Mouse (Mus musculus): ENCODE results near the gene Fam102b. TPM values are rescaled to one million over a fixed set of nuclear protein-coding genes. Genes with fewer than 3 reads are reported as not detected.

Fam102b gene
- polyA plus RNA-seq, 1 experiment, result 3.7 TPM

- H3K36me3 ChIP-seq (ENCODE audit: control insufficient read depth, insufficient read depth), result no peaks in the 10 kb centered on the region
- no peak for TF ChIP-seq POLR2AphosphoS2 (IDR thresholded peaks at IDR 0.05; ENCODE audit: insufficient read length, low read depth)
- no peak overlapping the region for H3K4me2 ChIP-seq (ENCODE audit: low read depth)
- H3K79me2 ChIP-seq (ENCODE audit: control insufficient read depth, insufficient read depth), result peaks cover 4% of the 10 kb centered on the region
- H3K27me3 ChIP-seq (ENCODE audit: control insufficient read depth, insufficient read depth, insufficient read length), result no peaks in the 10 kb centered on the region
- H3K4me3 ChIP-seq, result no peak overlapping the region
- no peak overlapping the region for H3ac ChIP-seq (ENCODE audit: control insufficient read depth, insufficient read length)
Measured at GRCm38 (mm10) chr3:109023066-109023465, 4.3 kb downstream of the Fam102b start.

DNA sequence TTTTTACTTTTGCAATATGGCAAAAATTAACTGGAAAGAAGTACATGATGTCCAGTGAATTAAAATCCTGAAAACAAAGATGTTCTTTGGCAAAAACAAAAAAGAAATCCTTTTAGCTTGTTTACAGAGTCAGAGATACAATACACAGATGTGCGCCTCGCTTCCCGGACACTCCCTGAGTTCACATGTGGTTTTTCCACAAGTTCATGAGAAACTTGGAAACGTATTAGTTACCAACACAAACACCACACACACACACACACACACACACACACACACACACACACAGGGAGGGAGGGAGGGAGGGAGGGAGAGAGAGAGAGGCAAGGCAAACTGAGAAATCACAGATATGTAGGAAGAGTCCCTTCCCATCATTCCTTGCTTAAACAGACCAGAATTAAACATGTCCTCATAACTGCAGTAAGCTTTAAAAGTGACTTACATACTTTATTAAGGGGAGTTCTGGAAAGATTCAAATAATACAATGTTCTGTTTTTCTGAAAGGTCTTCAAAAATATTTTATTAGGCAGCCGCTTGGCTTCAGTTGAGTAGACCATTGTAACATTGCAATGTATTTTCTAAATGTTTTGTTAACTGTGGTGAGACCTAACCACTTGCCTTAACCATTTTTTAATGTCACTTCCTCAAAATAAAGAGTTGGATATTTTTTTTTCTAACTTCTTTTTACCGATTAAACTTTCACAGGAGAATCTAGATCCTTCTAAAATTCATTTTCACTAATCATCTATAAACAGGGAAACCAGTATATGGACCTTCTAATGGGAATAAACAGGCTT lies 5.5 kb downstream of the Fam102b start:
- Histone ChIP-seq H3K27me3 (ENCODE audit: control insufficient read depth, insufficient read depth, insufficient read length) (no peaks in the 10 kb centered on the region), H3K36me3 (ENCODE audit: control insufficient read depth, insufficient read depth) (no peaks in the 10 kb centered on the region), H3K4me2 (ENCODE audit: low read depth) (no peak overlapping the region), H3K4me3 (no peak overlapping the region), H3K79me2 (ENCODE audit: control insufficient read depth, insufficient read depth) (peaks cover 4% of the 10 kb centered on the region), H3ac (ENCODE audit: control insufficient read depth, insufficient read length) (no peak overlapping the region)
- TF ChIP-seq MYOD1 (IDR thresholded peaks at IDR 0.05; ENCODE audit: control insufficient read depth in 1 of 3, insufficient read length in 2 of 3, low read depth in 2 of 3), result no peak
- TF ChIP-seq SRF (IDR thresholded peaks at IDR 0.05; ENCODE audit: control insufficient read depth, insufficient read length, low read depth), result no peak
- TF ChIP-seq USF1 (IDR thresholded peaks at IDR 0.05; ENCODE audit: low read depth), result no peak
- no peak for TF ChIP-seq POLR2AphosphoS2 (IDR thresholded peaks at IDR 0.05; ENCODE audit: insufficient read length, low read depth)
- no peak for TF ChIP-seq POLR2A (IDR thresholded peaks at IDR 0.05; ENCODE audit: insufficient read length, low read depth)
- no peak for TF ChIP-seq MAX (IDR thresholded peaks at IDR 0.05; ENCODE audit: low read depth)

GRCm38 (mm10) chr3:109018336-109018735 lies 9.1 kb downstream of the Fam102b start:
- H3K36me3 ChIP-seq (ENCODE audit: control insufficient read depth, insufficient read depth), result no peaks in the 10 kb centered on the region
- H3K27me3 ChIP-seq (ENCODE audit: control insufficient read depth, insufficient read depth, insufficient read length), result no peaks in the 10 kb centered on the region
- no peak for TF ChIP-seq TCF3 (IDR thresholded peaks at IDR 0.05; ENCODE audit: insufficient read length, low read depth)
- no peak for TF ChIP-seq SRF (IDR thresholded peaks at IDR 0.05; ENCODE audit: control insufficient read depth, insufficient read length, low read depth)
- no peak for TF ChIP-seq POLR2AphosphoS2 (IDR thresholded peaks at IDR 0.05; ENCODE audit: insufficient read length, low read depth)
- TF ChIP-seq MYOG (IDR thresholded peaks at IDR 0.05; ENCODE audit: control insufficient read depth in 1 of 3, insufficient read depth in 1 of 3, insufficient read length in 2 of 3, low read depth in 2 of 3), result no peak
- TF ChIP-seq MYOD1 (IDR thresholded peaks at IDR 0.05; ENCODE audit: control insufficient read depth in 1 of 3, insufficient read length in 2 of 3, low read depth in 2 of 3), result no peak
- TF ChIP-seq CEBPB (IDR thresholded peaks at IDR 0.05; ENCODE audit: insufficient read depth, poor library complexity, severe bottlenecking), result no peak
- no peak for TF ChIP-seq POLR2A (IDR thresholded peaks at IDR 0.05; ENCODE audit: insufficient read length, low read depth)
- no peak for TF ChIP-seq REST (IDR thresholded peaks at IDR 0.05; ENCODE audit: insufficient read depth, insufficient read length)
- TF ChIP-seq MAX (IDR thresholded peaks at IDR 0.05; ENCODE audit: low read depth), result no peak
- TF ChIP-seq TCF12 (IDR thresholded peaks at IDR 0.05; ENCODE audit: insufficient read depth, poor library complexity, severe bottlenecking), result no peak
- H3ac ChIP-seq (ENCODE audit: control insufficient read depth, insufficient read length), result no peak overlapping the region
- no peaks in the 10 kb centered on the region for H3K79me2 ChIP-seq (ENCODE audit: control insufficient read depth, insufficient read depth)
- no peak overlapping the region for H3K4me2 ChIP-seq (ENCODE audit: low read depth)
- H3K4me3 ChIP-seq, result no peak overlapping the region

GRCm38 (mm10) chr3:109012595-109012994 lies 14.8 kb downstream of the Fam102b start:
- H3ac ChIP-seq (ENCODE audit: control insufficient read depth, insufficient read length), result no peak overlapping the region
- no peak overlapping the region for H3K4me2 ChIP-seq (ENCODE audit: low read depth)
- TF ChIP-seq TCF12 (IDR thresholded peaks at IDR 0.05; ENCODE audit: insufficient read depth, poor library complexity, severe bottlenecking) (no peak), CEBPB (IDR thresholded peaks at IDR 0.05; ENCODE audit: insufficient read depth, poor library complexity, severe bottlenecking) (no peak), MYOG (IDR thresholded peaks at IDR 0.05; ENCODE audit: control insufficient read depth in 1 of 3, insufficient read depth in 1 of 3, insufficient read length in 2 of 3, low read depth in 2 of 3) (no peak)
- no peaks in the 10 kb centered on the region for H3K36me3 ChIP-seq (ENCODE audit: control insufficient read depth, insufficient read depth)
- H3K79me2 ChIP-seq (ENCODE audit: control insufficient read depth, insufficient read depth), result peaks cover 9% of the 10 kb centered on the region
- H3K27me3 ChIP-seq (ENCODE audit: control insufficient read depth, insufficient read depth, insufficient read length), result no peaks in the 10 kb centered on the region
- H3K4me3 ChIP-seq, result no peak overlapping the region

DNA sequence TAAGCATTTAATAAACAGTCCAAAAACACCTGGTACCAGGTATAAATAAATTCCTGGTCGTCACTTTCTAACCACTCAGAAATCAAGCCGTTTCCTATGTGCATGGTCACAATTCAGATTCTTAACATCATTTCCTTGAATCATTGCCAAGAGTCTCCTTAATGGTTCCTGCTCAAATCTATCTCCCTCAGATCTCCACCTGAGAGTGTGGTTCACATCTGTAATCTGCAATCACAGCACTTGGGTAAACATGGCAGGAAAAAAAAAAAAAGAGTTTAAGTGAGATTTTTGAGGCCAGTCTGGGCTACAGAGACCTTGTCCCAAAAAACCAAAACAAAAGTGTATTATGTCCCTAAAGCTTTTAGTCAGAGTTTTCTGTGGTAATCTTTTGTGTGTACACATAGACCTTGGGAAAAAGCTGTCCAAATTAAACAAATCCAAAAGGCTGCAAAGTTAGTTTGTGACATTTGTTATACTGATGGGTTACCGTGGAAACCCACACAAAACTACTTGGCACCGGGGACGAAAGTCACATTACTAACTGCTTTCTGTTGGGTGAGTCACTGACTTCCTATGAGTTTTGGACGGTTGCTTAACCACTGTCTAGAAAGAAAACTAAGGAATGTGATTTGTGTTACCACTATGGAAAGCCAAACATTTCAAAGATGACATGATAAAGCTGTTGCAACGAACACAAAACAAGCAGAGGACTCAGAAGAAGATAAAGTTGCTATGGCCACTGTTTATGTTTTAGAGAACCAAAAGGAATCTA lies 16.7 kb downstream of the Fam102b start:
- no peaks in the 10 kb centered on the region for H3K36me3 ChIP-seq (ENCODE audit: control insufficient read depth, insufficient read depth)
- H3K4me2 ChIP-seq (ENCODE audit: low read depth), result peak overlapping the region; percentile 78
- H3K27me3 ChIP-seq (ENCODE audit: control insufficient read depth, insufficient read depth, insufficient read length), result no peaks in the 10 kb centered on the region
- H3ac ChIP-seq (ENCODE audit: control insufficient read depth, insufficient read length), result no peak overlapping the region
- peaks cover 9% of the 10 kb centered on the region for H3K79me2 ChIP-seq (ENCODE audit: control insufficient read depth, insufficient read depth)
- TF ChIP-seq SRF (IDR thresholded peaks at IDR 0.05; ENCODE audit: control insufficient read depth, insufficient read length, low read depth) (no peak), CEBPB (IDR thresholded peaks at IDR 0.05; ENCODE audit: insufficient read depth, poor library complexity, severe bottlenecking) (peak; percentile 88)
- no peak overlapping the region for H3K4me3 ChIP-seq

Data from myocyte (in vitro differentiated cells).